Mouse (Mus musculus) neural tube, embryonic 14.5 days (tissue): ENCODE measurements around the gene Rmdn2. TPM values are rescaled to one million over a fixed set of nuclear protein-coding genes. Genes with fewer than 3 reads are reported as not detected.

Source experiments
- ATAC-seq: fragments of 200-750 bp; cut with Nextera tagmentation; 2 replicates; pipeline ENCODE4 v1.8.0; 2017; ENCODE audit warnings: low read depth, mild to moderate bottlenecking, moderate TSS enrichment, moderate library complexity
- H3K27ac ChIP-seq: fragments of 300-500 bp; sonication (generic); 2 replicates; pipeline ENCODE4 v1.5.1; 2014; ENCODE audit warnings: low read depth, mild to moderate bottlenecking, control low read depth, low read length, moderate library complexity, mixed read lengths
- H3K27me3 ChIP-seq: fragments of 300-500 bp; sonication (generic); 2 replicates; pipeline ENCODE4 v1.6.1; 2014; ENCODE audit warnings: low read length; ENCODE audit not compliant: control insufficient read depth, insufficient read depth
- H3K36me3 ChIP-seq: fragments of 300-500 bp; sonication (generic); 2 replicates; pipeline ENCODE4 v1.6.1; 2014; ENCODE audit warnings: low read length, mixed read lengths; ENCODE audit not compliant: control insufficient read depth, insufficient read depth
- H3K4me1 ChIP-seq: fragments of 300-500 bp; sonication (generic); 2 replicates; pipeline ENCODE4 v1.6.1; 2014; ENCODE audit warnings: low read length; ENCODE audit not compliant: control insufficient read depth, insufficient read depth
- H3K4me2 ChIP-seq: fragments of 300-500 bp; sonication (generic); 2 replicates; pipeline ENCODE4 v1.6.1; 2014; ENCODE audit warnings: mild to moderate bottlenecking, low read depth, low read length, control low read depth
- H3K4me3 ChIP-seq: fragments of 300-500 bp; sonication (generic); 2 replicates; pipeline ENCODE4 v1.5.1; 2014; ENCODE audit warnings: low read depth, low read length, control low read depth, mixed read lengths
- H3K9ac ChIP-seq: fragments of 300-500 bp; sonication (generic); replicated peaks from 2 replicates; pipeline ENCODE4 v1.6.1; 2014; ENCODE audit warnings: low read depth, mild to moderate bottlenecking, control low read depth, low read length, mixed read lengths
- H3K9me3 ChIP-seq: fragments of 300-500 bp; sonication (generic); 2 replicates; pipeline ENCODE4 v1.6.1; 2016; ENCODE audit warnings: low read length; ENCODE audit not compliant: control insufficient read depth
- WGBS: fragments of 180-500 bp; shearing (Covaris S2); extraction: QIAGEN DNeasy Blood & Tissue Kit; methylation state at CpG from one replicate; pipeline ENCODE4 v1.1.7; 2014; 5-methylcytosine and 5-hydroxymethylcytosine counted together
- polyA plus RNA-seq: library from polyadenylated mRNA; unstranded; fragments of >200 nt; fragmentation: Nextera tagmentation; extraction: Ambion mirVana; gene quantifications from 2 replicates; pipeline ENCODE4 v1.2.1, GENCODE M21; 2014

Rmdn2 gene
- polyA plus RNA-seq, 1 experiment from 2014 or later: 9.9 TPM

DNA sequence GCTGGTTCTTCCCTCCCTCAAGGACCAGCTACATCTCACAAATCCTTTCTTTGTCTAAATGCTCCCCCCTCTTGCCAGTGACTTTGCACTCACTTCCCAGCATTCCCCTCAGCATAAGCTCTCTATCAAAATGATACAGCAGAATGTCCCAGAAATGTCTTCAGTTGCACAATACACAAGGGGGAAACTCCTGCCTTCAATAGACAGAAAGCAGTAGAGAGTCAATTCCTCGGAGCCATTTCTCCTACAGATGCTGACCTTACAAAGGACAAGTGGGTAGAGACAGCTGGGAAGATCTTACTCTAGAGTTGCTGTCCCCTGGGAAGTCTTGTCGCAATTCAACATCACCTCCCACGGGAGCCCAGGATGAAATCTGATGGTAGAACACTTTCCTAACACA is 125.9 kb downstream of the Rmdn2 start:
- 79% methylated on average over 3 of the region's 3 CpGs for WGBS
- Histone ChIP-seq H3K4me2 (no peak overlapping the region), H3K9ac (no peak overlapping the region), H3K27me3 (no peaks in the 10 kb centered on the region), H3K9me3 (no peaks in the 10 kb centered on the region), H3K36me3 (no peaks in the 10 kb centered on the region), H3K27ac (no peak overlapping the region), H3K4me1 (no peaks in the 10 kb centered on the region), H3K4me3 (no peak overlapping the region)
- ATAC-seq: no peak

DNA sequence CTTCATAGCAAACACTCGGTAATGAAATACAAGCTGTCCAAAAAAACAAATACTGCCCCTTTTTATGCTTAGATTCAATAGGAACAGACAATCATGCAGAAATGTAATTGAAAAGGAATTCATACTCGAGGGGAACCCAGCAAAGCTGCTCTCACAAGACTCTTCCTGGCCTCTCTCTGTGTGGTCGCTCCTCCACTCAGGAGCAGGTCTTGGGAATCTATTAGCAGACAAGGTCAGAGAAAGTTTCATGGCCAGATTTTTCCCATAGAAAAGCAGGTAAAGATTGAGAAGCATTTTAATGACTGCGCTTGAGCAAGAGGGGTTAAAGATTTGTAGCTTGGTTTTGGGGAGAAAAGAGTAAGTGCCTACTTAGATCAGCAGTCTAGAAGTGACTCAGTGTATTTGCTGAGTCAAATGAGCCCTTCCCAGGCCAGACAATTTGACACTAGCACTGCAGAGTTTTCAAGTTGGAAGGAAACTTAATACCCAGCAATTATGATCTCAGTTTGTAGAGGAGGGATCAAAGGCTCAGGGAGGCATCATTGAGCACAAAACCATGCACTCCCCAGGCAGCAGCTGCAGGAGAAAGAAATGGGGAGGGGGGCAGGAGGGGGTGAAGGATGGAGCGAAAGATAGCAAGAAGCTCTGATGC is 127.3 kb downstream of the Rmdn2 start:
- 77% methylated on average over 5 of the region's 5 CpGs for WGBS
- ATAC-seq: no peak
- no peak overlapping the region for H3K4me2 ChIP-seq
- no peaks in the 10 kb centered on the region for H3K27me3 ChIP-seq
- H3K4me1 ChIP-seq: no peaks in the 10 kb centered on the region
- H3K36me3 ChIP-seq: no peaks in the 10 kb centered on the region
- no peak overlapping the region for H3K27ac ChIP-seq
- no peak overlapping the region for H3K4me3 ChIP-seq
- H3K9me3 ChIP-seq: no peaks in the 10 kb centered on the region
- no peak overlapping the region for H3K9ac ChIP-seq

DNA sequence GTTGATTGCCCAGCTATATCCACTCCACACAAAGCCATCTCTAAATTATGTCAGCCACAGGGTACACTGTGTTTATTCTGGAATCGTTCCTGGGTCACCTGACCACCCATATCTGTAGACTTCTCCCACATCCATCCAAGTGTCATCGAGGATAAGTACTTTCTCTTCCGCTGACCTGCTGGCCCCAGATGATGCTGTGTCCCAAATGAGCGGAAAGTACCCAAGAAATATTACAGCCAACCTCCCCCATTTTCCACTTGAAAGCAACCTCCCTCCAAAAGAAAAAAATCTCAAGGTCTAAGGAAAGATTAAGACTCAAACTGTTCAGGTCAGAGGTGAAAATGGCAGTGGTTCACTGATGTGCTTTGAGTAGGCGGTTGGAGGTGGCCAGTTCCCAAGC is 131.0 kb downstream of the Rmdn2 start:
- no peak for ATAC-seq
- no peaks in the 10 kb centered on the region for H3K27me3 ChIP-seq
- WGBS: 81% methylated on average over 5 of the region's 5 CpGs

More for the DNA sequence above, 131.0 kb downstream of the Rmdn2 start:
- no peaks in the 10 kb centered on the region for H3K36me3 ChIP-seq
- H3K9ac ChIP-seq: no peak overlapping the region
- no peak overlapping the region for H3K4me2 ChIP-seq
- no peaks in the 10 kb centered on the region for H3K4me1 ChIP-seq
- H3K4me3 ChIP-seq: no peak overlapping the region
- H3K9me3 ChIP-seq: no peaks in the 10 kb centered on the region
- no peak overlapping the region for H3K27ac ChIP-seq

Other genes with a start within 250 kb of the Rmdn2 start
- gene Cyp1b1, start 103.2 kb downstream of the Rmdn2 start, polyA plus RNA-seq: 0.95 and 6.4 TPM in 2 replicates